Mouse (Mus musculus): Measurements from ENCODE around the gene Fbxo10.
"Not testable (repeated sequence)": the region's sequence is repeated elsewhere in the genome, so short reads cannot be mapped to it uniquely, and the experiment has no call there.

Fbxo10 gene

GRCm38 (mm10) chr4:45084021-45084894 is at the start of gene Fbxo10:
Fbxo10 (minus strand) TSS chr4:45084604.
- peak; percentile 86 for DNase-seq (ENCODE audit: low read depth, low spot score)

- no peak for DNase-seq (ENCODE audit: low read depth, low spot score)
These were observed 46.6 kb upstream of the Fbxo10 start for GRCm38 (mm10) chr4:45131021-45131420.

DNA sequence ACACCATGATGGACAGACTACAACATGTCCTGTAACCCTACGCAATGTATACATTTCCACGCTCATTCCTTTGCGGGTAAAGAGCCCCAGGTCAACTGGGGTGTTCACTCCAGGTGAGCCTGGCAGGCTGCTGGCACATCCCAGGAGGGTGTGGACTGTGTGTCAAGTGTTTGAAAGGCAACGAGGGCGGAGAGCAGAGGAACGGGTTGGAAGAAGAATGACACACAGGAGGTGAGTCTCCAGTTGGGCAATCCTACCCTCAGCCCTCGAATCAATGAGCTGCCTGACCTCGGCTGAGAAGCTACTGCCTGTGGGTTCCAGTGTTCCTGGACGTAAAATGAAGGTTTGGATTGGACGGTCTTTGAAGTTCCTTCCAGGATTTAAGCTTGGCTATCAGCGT is 36.9 kb upstream of the Fbxo10 start:
- DNase-seq (ENCODE audit: low read depth, low spot score): no peak

DNA sequence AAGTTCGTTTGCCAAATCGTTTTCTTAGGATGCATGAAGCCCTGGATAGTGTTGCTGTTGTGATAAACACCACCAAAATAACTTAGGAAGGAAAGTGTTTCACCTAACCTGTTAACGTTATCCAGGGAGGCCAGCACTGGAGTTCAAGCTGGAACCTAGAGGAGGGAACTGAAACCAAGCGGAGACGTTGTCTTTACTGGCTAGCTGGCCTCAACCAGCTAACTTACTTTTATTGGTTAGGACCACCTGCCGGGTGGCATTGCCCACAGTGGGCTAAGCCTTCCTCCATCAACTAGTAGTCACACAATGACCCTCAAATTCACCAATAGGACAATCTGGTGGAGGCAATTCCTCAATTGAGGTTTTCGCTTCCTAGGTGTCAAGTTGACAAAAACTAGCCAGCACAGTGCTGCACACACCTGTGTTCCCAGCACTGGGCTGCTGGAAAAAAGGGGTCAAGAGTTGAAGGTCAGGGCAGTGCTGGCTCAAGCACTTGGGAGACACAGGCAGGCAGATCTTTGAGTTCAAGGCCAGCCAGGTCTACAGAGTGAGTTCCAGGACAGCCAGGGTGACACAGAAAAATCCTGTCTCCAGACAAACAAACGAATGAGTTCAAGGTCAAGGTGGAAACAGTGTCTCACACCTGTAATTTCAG is 24.2 kb upstream of the Fbxo10 start:
- DNase-seq (ENCODE audit: low read depth, low spot score): no peak

- DNase-seq (ENCODE audit: low read depth, low spot score): peak; percentile 92
These were observed 23.3 kb upstream of the Fbxo10 start, which contains the start of gene Tomm5 for GRCm38 (mm10) chr4:45107601-45108277. Tomm5 (minus strand) TSS chr4:45108114.

GRCm38 (mm10) chr4:45107066-45107465 is 22.7 kb upstream of the Fbxo10 start:
- peak; percentile 13 for DNase-seq (ENCODE audit: low read depth, low spot score)

- peak; percentile 32 for DNase-seq (ENCODE audit: low read depth, low spot score)
These were observed 22.0 kb upstream of the Fbxo10 start for GRCm38 (mm10) chr4:45106409-45106808.

DNA sequence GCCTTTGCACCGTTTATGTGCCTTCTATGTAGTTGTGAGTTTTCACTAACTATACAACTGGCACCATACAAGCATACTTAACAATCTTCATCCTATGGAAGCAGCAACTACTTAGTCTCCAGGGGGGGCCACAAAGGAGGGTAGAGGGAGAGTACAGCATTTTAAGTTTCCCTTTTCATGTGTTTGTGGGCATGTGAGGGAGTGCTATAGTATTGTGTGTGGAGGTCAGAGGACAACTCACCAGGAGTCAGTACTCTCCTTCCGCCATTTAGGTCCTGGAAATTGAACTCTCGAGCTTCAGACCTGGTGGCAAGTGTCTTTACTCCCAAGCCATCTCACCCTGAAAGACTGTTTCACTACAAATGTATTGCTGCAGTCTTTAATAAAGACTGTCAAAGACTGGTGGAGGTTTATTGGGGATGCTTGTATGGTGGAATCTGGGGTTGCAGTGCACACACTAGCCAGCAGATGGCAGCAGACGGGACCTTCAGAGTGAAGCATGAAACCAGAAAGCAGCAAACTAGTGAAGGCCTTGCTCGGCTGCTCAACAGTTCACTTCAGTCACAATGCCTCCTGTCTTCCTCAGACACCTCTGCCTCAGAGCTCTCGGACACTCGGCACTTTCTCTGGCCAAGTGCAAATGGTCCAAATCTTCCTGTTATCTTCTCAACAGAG is 12.9 kb upstream of the Fbxo10 start:
- DNase-seq (ENCODE audit: low read depth, low spot score): peak; percentile 70

DNA sequence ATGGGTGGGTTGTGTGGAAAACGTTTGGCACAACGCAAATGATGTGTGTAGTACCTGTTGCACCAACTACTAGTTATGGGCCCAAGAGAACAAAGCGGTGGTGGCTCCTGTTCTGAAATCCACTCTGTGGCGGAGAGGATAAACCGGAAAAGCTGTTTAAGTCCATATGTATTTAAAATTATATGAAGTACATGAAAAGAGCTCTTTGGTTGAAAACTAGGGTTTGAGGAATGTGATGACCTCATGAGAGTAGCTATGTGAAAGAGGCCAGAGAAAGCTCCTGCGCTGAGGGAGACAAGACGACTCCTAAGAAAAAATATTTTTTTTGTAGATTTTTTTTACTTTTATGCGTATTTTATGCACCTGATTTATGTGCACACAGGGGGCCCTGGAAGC is 489 bp upstream of the Fbxo10 start:
- DNase-seq (ENCODE audit: low read depth, low spot score): no peak

DNA sequence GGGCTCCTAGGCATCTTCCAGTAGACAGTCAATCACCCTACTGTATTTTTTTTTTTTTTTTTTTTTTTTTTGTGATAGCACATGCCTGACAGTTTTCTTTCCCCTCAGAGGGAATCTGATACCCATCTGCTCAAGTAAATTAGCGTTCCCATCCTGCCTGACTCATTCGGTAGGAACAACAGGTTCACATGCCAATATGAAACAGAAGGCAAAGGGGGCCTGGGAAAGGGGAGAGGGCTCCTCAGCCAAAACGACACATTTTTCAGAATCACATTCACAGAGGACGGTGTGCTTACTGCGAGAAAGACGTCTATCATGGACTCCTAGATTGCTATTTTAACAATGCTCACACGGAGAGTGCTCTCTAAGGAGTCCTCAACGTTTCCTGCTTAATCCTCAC is 917 bp downstream of the Fbxo10 start:
- peak; percentile 8 for DNase-seq (ENCODE audit: low read depth, low spot score)

GRCm38 (mm10) chr4:45082951-45083350 is 1.5 kb downstream of the Fbxo10 start:
- DNase-seq (ENCODE audit: low read depth, low spot score): no peak

DNA sequence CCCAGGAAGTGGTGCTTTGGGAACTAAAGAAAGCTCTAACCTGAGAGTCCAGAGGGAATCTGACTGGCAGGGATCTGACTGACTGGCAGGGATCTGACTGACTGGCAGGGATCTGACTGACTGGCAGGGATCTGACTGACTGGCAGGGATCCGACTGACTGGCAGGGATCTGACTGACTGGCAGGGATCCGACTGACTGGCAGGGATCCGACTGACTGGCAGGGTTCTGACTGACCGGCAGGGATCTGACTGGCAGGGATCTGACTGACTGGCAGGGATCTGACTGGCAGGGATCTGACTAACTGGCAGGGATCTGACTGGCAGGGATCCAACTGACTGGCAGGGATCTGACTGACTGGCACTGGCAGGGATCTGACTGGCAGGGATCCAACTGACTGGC is 3.4 kb downstream of the Fbxo10 start:
- DNase-seq (ENCODE audit: low read depth, low spot score): not testable (repeated sequence)

- no peak for DNase-seq (ENCODE audit: low read depth, low spot score)
These were observed 10.9 kb downstream of the Fbxo10 start for GRCm38 (mm10) chr4:45073544-45073943.

DNA sequence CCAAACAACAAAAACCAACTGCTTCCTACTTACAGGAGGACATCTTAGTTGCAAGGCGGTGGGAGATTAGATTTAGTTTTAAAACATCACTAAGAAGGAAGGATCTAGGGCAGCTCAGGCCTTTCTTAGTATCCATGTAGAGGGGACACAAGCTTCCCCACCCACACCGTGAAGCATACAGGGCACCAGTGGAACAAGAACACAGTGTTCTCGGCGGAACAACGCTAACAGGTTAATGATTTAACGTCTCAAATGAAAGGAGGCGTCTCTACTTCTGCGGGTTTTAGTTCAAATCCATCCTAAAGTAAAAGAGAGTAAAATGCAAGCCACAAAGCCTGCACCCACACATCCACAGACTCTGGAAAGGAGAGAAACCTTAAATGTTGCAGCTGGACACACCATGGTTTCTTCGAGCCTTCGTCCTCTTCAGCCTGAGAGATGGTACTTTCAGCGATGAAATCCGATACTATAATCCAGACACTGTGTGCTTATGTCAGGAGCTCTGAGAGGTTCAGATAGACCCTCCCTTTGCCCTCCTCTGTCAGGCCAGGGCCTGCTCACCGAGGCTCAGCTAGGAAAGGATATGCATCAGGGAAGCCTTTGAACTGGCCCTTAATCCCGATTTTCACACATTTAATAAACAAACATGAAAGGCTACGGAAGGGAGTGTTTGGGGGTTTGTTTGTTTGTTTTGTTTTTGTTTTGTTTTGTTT is 12.0 kb downstream of the Fbxo10 start:
- no peak for DNase-seq (ENCODE audit: low read depth, low spot score)

- DNase-seq (ENCODE audit: low read depth, low spot score): no peak
These were observed 16.7 kb downstream of the Fbxo10 start for GRCm38 (mm10) chr4:45067742-45068141.

DNA sequence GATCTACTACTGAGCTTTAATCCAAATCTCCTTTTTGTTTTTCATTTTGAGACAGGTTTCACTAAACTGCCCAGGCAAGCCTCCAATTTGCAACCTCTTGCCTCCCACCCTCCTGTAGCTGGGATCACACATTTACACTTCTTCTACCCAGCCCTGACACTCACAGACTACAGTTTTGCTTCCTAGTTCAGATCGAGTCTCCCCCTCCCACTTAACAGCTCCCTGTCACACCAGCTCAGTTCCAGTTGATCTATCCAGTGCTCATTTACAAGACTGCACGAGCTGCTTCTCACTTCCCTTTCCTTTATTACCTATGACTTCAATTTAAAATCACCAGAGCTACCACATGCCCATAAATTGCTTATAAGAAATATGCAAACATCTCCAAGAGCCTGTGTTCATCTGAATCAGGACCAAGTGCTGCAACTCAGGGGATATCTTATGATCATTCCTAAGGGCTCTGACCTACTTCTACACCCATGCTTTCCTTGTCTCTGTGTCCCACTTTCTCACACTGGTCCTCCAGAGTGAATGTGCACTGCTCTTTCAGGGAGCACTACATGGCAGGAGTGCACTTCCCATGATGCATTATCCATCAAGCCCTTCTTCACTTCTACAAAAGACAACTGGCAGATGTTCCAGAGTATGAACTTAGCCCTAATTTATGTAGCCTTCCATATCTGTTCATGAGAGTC is 18.2 kb downstream of the Fbxo10 start:
- DNase-seq (ENCODE audit: low read depth, low spot score): no peak

GRCm38 (mm10) chr4:45064577-45064976 is 19.8 kb downstream of the Fbxo10 start:
- DNase-seq (ENCODE audit: low read depth, low spot score): no peak

DNA sequence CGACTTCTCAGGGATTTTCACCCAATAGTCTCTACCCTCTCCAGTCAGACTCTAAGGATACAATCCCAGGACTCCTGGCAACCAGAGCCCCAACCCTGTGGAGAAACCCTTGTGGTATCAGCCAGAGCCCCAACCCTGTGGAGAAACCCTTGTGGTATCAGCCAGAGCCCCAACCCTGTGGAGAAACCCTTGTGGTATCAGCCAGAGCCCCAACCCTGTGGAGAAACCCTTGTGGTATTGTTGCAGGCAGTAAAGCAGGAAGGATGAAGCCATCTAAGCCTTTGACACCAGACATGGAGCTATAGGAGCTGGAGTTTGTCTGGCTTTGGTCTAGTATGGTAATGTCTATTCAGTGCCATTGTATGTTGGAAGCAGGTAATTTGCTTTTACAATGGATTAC is 20.6 kb downstream of the Fbxo10 start:
- DNase-seq (ENCODE audit: low read depth, low spot score): not testable (repeated sequence)

GRCm38 (mm10) chr4:45055451-45055850 is 29.0 kb downstream of the Fbxo10 start:
- DNase-seq (ENCODE audit: low read depth, low spot score): no peak

DNA sequence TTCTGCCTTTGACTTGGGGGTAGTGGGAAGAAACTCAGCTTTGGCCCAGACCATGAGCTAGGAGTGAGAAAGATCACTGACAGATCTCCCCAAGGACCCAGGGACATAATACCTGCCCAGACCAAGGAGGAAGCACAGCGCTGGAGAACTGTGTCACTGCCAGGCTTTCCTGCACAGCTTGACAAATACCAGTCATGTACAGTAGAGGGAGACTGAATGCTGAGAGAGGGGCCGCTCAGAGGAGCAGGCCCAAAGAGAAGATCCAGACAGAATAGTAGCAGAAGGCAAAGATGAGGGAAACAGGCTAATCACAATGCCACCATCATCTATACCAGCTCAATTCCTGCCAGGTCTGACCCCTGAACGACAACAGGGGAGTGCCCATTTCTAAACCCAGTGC is 29.5 kb downstream of the Fbxo10 start:
- no peak for DNase-seq (ENCODE audit: low read depth, low spot score)

- no peak for DNase-seq (ENCODE audit: low read depth, low spot score)
These were observed 36.4 kb downstream of the Fbxo10 start for GRCm38 (mm10) chr4:45047956-45048355.

All from CD4-positive helper T cell, adult 2 months (primary cell).